Mouse (Mus musculus) adrenal gland, postnatal 14 days (tissue): ENCODE data around the gene AC124108.1. TPM values are rescaled to one million over a fixed set of nuclear protein-coding genes. Genes with fewer than 3 reads are reported as not detected.
A peak's percentile ranks its signal among the peaks of the same experiment; 100 is the strongest.

Experiments used
- DNase-seq: peaks from one replicate; pipeline ENCODE4 v3.0.0; 2021; ENCODE audit warnings: mixed read lengths
- total RNA-seq: library from RNA; stranded (reverse); gene quantifications from 2 replicates; pipeline ENCODE4 v1.2.3, GENCODE M21; 2021

Gene AC124108.1
- total RNA-seq, 1 experiment from 2014 or later = 0.15 TPM

- DNase-seq = no peak
Observed at GRCm38 (mm10) chr1:132164780-132165518, 26.3 kb upstream of the AC124108.1 start.

- no peak for DNase-seq
Observed at GRCm38 (mm10) chr1:132165859-132166258, 25.4 kb upstream of the AC124108.1 start.

GRCm38 (mm10) chr1:132168115-132168767 is 23.0 kb upstream of the AC124108.1 start:
- peak; percentile 47 for DNase-seq

GRCm38 (mm10) chr1:132170698-132171097 is 20.6 kb upstream of the AC124108.1 start:
- DNase-seq = no peak

GRCm38 (mm10) chr1:132171619-132172018 is 19.6 kb upstream of the AC124108.1 start:
- no peak for DNase-seq

GRCm38 (mm10) chr1:132186303-132186702 is 5.0 kb upstream of the AC124108.1 start:
- peak; percentile 1 for DNase-seq

- DNase-seq = peak; percentile 2
Observed at GRCm38 (mm10) chr1:132188442-132189066, 2.7 kb upstream of the AC124108.1 start.

- DNase-seq = no peak
Observed at GRCm38 (mm10) chr1:132189231-132189630, 2.0 kb upstream of the AC124108.1 start.

GRCm38 (mm10) chr1:132190040-132190513 is 1.2 kb upstream of the AC124108.1 start:
- peak; percentile 55 for DNase-seq

- peak; percentile 37 for DNase-seq
Observed at GRCm38 (mm10) chr1:132190621-132191092, 600 bp upstream of the AC124108.1 start.

- no peak for DNase-seq
Observed at GRCm38 (mm10) chr1:132191786-132192680, 776 bp downstream of the AC124108.1 start.

GRCm38 (mm10) chr1:132193806-132194205 is 2.5 kb downstream of the AC124108.1 start:
- no peak for DNase-seq

GRCm38 (mm10) chr1:132194624-132195023 is 3.4 kb downstream of the AC124108.1 start:
- no peak for DNase-seq

- no peak for DNase-seq
Observed at GRCm38 (mm10) chr1:132195100-132195499, 3.8 kb downstream of the AC124108.1 start.

- no peak for DNase-seq
Observed at GRCm38 (mm10) chr1:132195681-132196080, 4.4 kb downstream of the AC124108.1 start.

- no peak for DNase-seq
Observed at GRCm38 (mm10) chr1:132196337-132196736, 5.1 kb downstream of the AC124108.1 start.

GRCm38 (mm10) chr1:132197666-132198065 is 6.4 kb downstream of the AC124108.1 start:
- no peak for DNase-seq

GRCm38 (mm10) chr1:132198401-132199071 is 7.3 kb downstream of the AC124108.1 start:
- DNase-seq = no peak

- no peak for DNase-seq
Observed at GRCm38 (mm10) chr1:132199244-132199643, 8.0 kb downstream of the AC124108.1 start.

- DNase-seq = no peak
Observed at GRCm38 (mm10) chr1:132199934-132200333, 8.7 kb downstream of the AC124108.1 start.
